Mouse (Mus musculus) liver, embryonic 16.5 days (tissue): Measurements from ENCODE around the gene Serpinb1b. TPM values are rescaled to one million over a fixed set of nuclear protein-coding genes. Genes with fewer than 3 reads are reported as not detected.

Experiments used
- ATAC-seq: fragments of 200-750 bp; cut with Nextera tagmentation; 2 replicates; pipeline ENCODE4 v1.8.0; 2017; ENCODE audit warnings: low read depth, mild to moderate bottlenecking, moderate number of reproducible peaks, moderate library complexity
- H3K27ac ChIP-seq: fragments of 300-500 bp; sonication (generic); 2 replicates; pipeline ENCODE4 v1.5.1; 2014; ENCODE audit warnings: mild to moderate bottlenecking, low read length
- H3K27me3 ChIP-seq: fragments of 300-500 bp; sonication (generic); 2 replicates; pipeline ENCODE4 v1.6.1; 2014; ENCODE audit warnings: low read depth, low read length, mixed read lengths; ENCODE audit not compliant: control insufficient read depth, insufficient read depth
- H3K36me3 ChIP-seq: fragments of 300-500 bp; sonication (generic); 2 replicates; pipeline ENCODE4 v1.6.1; 2014; ENCODE audit warnings: mild to moderate bottlenecking; ENCODE audit not compliant: control insufficient read depth, insufficient read depth
- H3K4me1 ChIP-seq: fragments of 300-500 bp; sonication (generic); 2 replicates; pipeline ENCODE4 v1.6.1; 2014; ENCODE audit warnings: low read depth, low read length, mixed read lengths; ENCODE audit not compliant: control insufficient read depth
- H3K4me2 ChIP-seq: fragments of 300-500 bp; sonication (generic); 2 replicates; pipeline ENCODE4 v1.6.1; 2014; ENCODE audit warnings: low read depth, low read length, mixed read lengths
- H3K4me3 ChIP-seq: fragments of 300-500 bp; sonication (generic); 2 replicates; pipeline ENCODE4 v1.5.1; 2014; ENCODE audit warnings: low read depth, mild to moderate bottlenecking, low read length
- H3K9ac ChIP-seq: fragments of 300-500 bp; sonication (generic); 2 replicates; pipeline ENCODE4 v1.6.1; 2014; ENCODE audit warnings: low read depth, low read length
- H3K9me3 ChIP-seq: fragments of 300-500 bp; sonication (generic); replicated peaks from 2 replicates; pipeline ENCODE4 v1.6.1; 2016; ENCODE audit warnings: low read length; ENCODE audit not compliant: control insufficient read depth
- WGBS: fragments of 180-500 bp; shearing (Covaris S2); extraction: QIAGEN DNeasy Blood & Tissue Kit; methylation state at CpG from one replicate; pipeline ENCODE4 v1.1.7; 2014; ENCODE audit not compliant: insufficient replicate concordance; 5-methylcytosine and 5-hydroxymethylcytosine counted together
- polyA plus RNA-seq: library from polyadenylated mRNA; unstranded; fragments of >200 nt; fragmentation: Nextera tagmentation; extraction: Ambion mirVana; gene quantifications from 2 replicates; pipeline ENCODE4 v1.2.1, GENCODE M21; 2015

Serpinb1b gene
- polyA plus RNA-seq, 1 experiment from 2014 or later, result not detected

GRCm38 (mm10) chr13:33084975-33085694 lies 6.8 kb downstream of the Serpinb1b start:
- no peak overlapping the region for H3K4me3 ChIP-seq
- no peaks in the 10 kb centered on the region for H3K9me3 ChIP-seq
- H3K27me3 ChIP-seq, result no peaks in the 10 kb centered on the region
- H3K27ac ChIP-seq, result no peak overlapping the region
- no peak overlapping the region for H3K9ac ChIP-seq
- H3K36me3 ChIP-seq, result no peaks in the 10 kb centered on the region
- WGBS, result 53% methylated on average over 5 of the region's 5 CpGs
- H3K4me2 ChIP-seq, result no peak overlapping the region
- H3K4me1 ChIP-seq, result no peaks in the 10 kb centered on the region
- no peak for ATAC-seq

GRCm38 (mm10) chr13:33085695-33086432 lies 7.5 kb downstream of the Serpinb1b start:
- no peaks in the 10 kb centered on the region for H3K27me3 ChIP-seq
- H3K27ac ChIP-seq, result no peak overlapping the region
- no peak overlapping the region for H3K4me3 ChIP-seq
- no peaks in the 10 kb centered on the region for H3K9me3 ChIP-seq
- no peak overlapping the region for H3K9ac ChIP-seq
- no peaks in the 10 kb centered on the region for H3K36me3 ChIP-seq
- no peaks in the 10 kb centered on the region for H3K4me1 ChIP-seq
- no peak for ATAC-seq
- H3K4me2 ChIP-seq, result no peak overlapping the region

GRCm38 (mm10) chr13:33089566-33089965 lies 11.2 kb downstream of the Serpinb1b start:
- no peaks in the 10 kb centered on the region for H3K36me3 ChIP-seq
- H3K27me3 ChIP-seq, result no peaks in the 10 kb centered on the region
- H3K4me2 ChIP-seq, result no peak overlapping the region
- H3K9me3 ChIP-seq, result no peaks in the 10 kb centered on the region
- no peak overlapping the region for H3K4me3 ChIP-seq
- no peaks in the 10 kb centered on the region for H3K4me1 ChIP-seq
- no peak for ATAC-seq
- no peak overlapping the region for H3K27ac ChIP-seq
- no peak overlapping the region for H3K9ac ChIP-seq
- 49% methylated on average over 3 of the region's 3 CpGs for WGBS

GRCm38 (mm10) chr13:33090546-33090945 lies 12.2 kb downstream of the Serpinb1b start:
- ATAC-seq, result no peak
- no peaks in the 10 kb centered on the region for H3K4me1 ChIP-seq
- no peak overlapping the region for H3K4me3 ChIP-seq
- WGBS, result 29% methylated on average over 1 of the region's 1 CpGs
- H3K9me3 ChIP-seq, result no peaks in the 10 kb centered on the region
- no peak overlapping the region for H3K4me2 ChIP-seq
- H3K36me3 ChIP-seq, result no peaks in the 10 kb centered on the region
- no peak overlapping the region for H3K27ac ChIP-seq
- H3K27me3 ChIP-seq, result no peaks in the 10 kb centered on the region
- H3K9ac ChIP-seq, result no peak overlapping the region

- H3K27me3 ChIP-seq, result no peaks in the 10 kb centered on the region
- no peak overlapping the region for H3K4me2 ChIP-seq
- 91% methylated on average over 1 of the region's 1 CpGs for WGBS
- no peak overlapping the region for H3K9ac ChIP-seq
- H3K36me3 ChIP-seq, result no peaks in the 10 kb centered on the region
- no peak for ATAC-seq
- no peak overlapping the region for H3K4me3 ChIP-seq
- no peak overlapping the region for H3K27ac ChIP-seq
- H3K9me3 ChIP-seq, result no peaks in the 10 kb centered on the region
- no peaks in the 10 kb centered on the region for H3K4me1 ChIP-seq
Measured at GRCm38 (mm10) chr13:33091306-33091705, 12.9 kb downstream of the Serpinb1b start.

- H3K4me2 ChIP-seq, result no peak overlapping the region
- 67% methylated on average over 1 of the region's 1 CpGs for WGBS
Measured at GRCm38 (mm10) chr13:33095575-33095974, 17.2 kb downstream of the Serpinb1b start.

GRCm38 (mm10) chr13:33105626-33106025 lies 27.3 kb downstream of the Serpinb1b start:
- H3K9me3 ChIP-seq, result no peaks in the 10 kb centered on the region
- H3K27me3 ChIP-seq, result no peaks in the 10 kb centered on the region
- H3K36me3 ChIP-seq, result no peaks in the 10 kb centered on the region
- ATAC-seq, result no peak
- H3K27ac ChIP-seq, result no peak overlapping the region
- no peak overlapping the region for H3K4me2 ChIP-seq
- H3K4me1 ChIP-seq, result no peaks in the 10 kb centered on the region
- no peak overlapping the region for H3K4me3 ChIP-seq
- H3K9ac ChIP-seq, result no peak overlapping the region

More at GRCm38 (mm10) chr13:33095575-33095974, 17.2 kb downstream of the Serpinb1b start:
- no peak overlapping the region for H3K9ac ChIP-seq
- no peak for ATAC-seq
- H3K27me3 ChIP-seq, result no peaks in the 10 kb centered on the region
- no peaks in the 10 kb centered on the region for H3K9me3 ChIP-seq
- H3K36me3 ChIP-seq, result no peaks in the 10 kb centered on the region
- no peak overlapping the region for H3K4me3 ChIP-seq
- H3K27ac ChIP-seq, result no peak overlapping the region
- no peaks in the 10 kb centered on the region for H3K4me1 ChIP-seq

GRCm38 (mm10) chr13:33113054-33113453 lies 34.7 kb downstream of the Serpinb1b start:
- no peak overlapping the region for H3K27ac ChIP-seq
- no peak overlapping the region for H3K4me3 ChIP-seq
- no peak for ATAC-seq
- no peaks in the 10 kb centered on the region for H3K27me3 ChIP-seq
- H3K9me3 ChIP-seq, result no peaks in the 10 kb centered on the region
- WGBS, result 24% methylated on average over 3 of the region's 3 CpGs
- H3K4me2 ChIP-seq, result no peak overlapping the region
- H3K9ac ChIP-seq, result no peak overlapping the region
- H3K4me1 ChIP-seq, result no peaks in the 10 kb centered on the region
- H3K36me3 ChIP-seq, result no peaks in the 10 kb centered on the region

GRCm38 (mm10) chr13:33137717-33138116 lies 59.3 kb downstream of the Serpinb1b start:
- H3K27me3 ChIP-seq, result no peaks in the 10 kb centered on the region
- no peak overlapping the region for H3K27ac ChIP-seq
- no peak overlapping the region for H3K4me3 ChIP-seq
- H3K4me1 ChIP-seq, result no peaks in the 10 kb centered on the region
- no peak overlapping the region for H3K9ac ChIP-seq
- ATAC-seq, result no peak
- H3K9me3 ChIP-seq, result no peaks in the 10 kb centered on the region
- no peaks in the 10 kb centered on the region for H3K36me3 ChIP-seq
- 63% methylated on average over 2 of the region's 2 CpGs for WGBS
- no peak overlapping the region for H3K4me2 ChIP-seq
